Mouse (Mus musculus): ENCODE results near the gene Rin2. TPM values are rescaled to one million over a fixed set of nuclear protein-coding genes. Genes with fewer than 3 reads are reported as not detected.

Gene Rin2
- polyA plus RNA-seq, 1 experiment, result 4.4 TPM

GRCm38 (mm10) chr2:145884036-145884912, 209.3 kb downstream of the Rin2 start:
- H3K36me3 ChIP-seq (ENCODE audit: control insufficient read depth, insufficient read depth), result peaks cover 20% of the 10 kb centered on the region
- H3ac ChIP-seq (ENCODE audit: control insufficient read depth, insufficient read length), result no peak overlapping the region
- no peak overlapping the region for H3K4me3 ChIP-seq
- H3K27me3 ChIP-seq (ENCODE audit: control insufficient read depth, insufficient read depth, insufficient read length), result no peaks in the 10 kb centered on the region
- TF ChIP-seq SRF (IDR thresholded peaks at IDR 0.05; ENCODE audit: control insufficient read depth, insufficient read length, low read depth) (no peak), USF1 (IDR thresholded peaks at IDR 0.05; ENCODE audit: low read depth) (no peak), E2F4 (IDR thresholded peaks at IDR 0.05; ENCODE audit: insufficient read depth) (no peak), MYOG (IDR thresholded peaks at IDR 0.05; ENCODE audit: control insufficient read depth in 1 of 3, insufficient read depth in 1 of 3, insufficient read length in 2 of 3, low read depth in 2 of 3) (no peak), REST (IDR thresholded peaks at IDR 0.05; ENCODE audit: insufficient read depth, insufficient read length) (no peak), TCF12 (IDR thresholded peaks at IDR 0.05; ENCODE audit: insufficient read depth, poor library complexity, severe bottlenecking) (no peak)
- H3K4me2 ChIP-seq (ENCODE audit: low read depth), result no peak overlapping the region
- peaks cover 2% of the 10 kb centered on the region for H3K79me2 ChIP-seq (ENCODE audit: control insufficient read depth, insufficient read depth)

GRCm38 (mm10) chr2:145884913-145885785, 210.1 kb downstream of the Rin2 start:
- Histone ChIP-seq H3K79me2 (ENCODE audit: control insufficient read depth, insufficient read depth) (no peaks in the 10 kb centered on the region), H3K27me3 (ENCODE audit: control insufficient read depth, insufficient read depth, insufficient read length) (no peaks in the 10 kb centered on the region)
- TF ChIP-seq CEBPB (IDR thresholded peaks at IDR 0.05; ENCODE audit: insufficient read depth, poor library complexity, severe bottlenecking) (no peak), TCF12 (IDR thresholded peaks at IDR 0.05; ENCODE audit: insufficient read depth, poor library complexity, severe bottlenecking) (no peak), USF1 (IDR thresholded peaks at IDR 0.05; ENCODE audit: low read depth) (no peak), E2F4 (IDR thresholded peaks at IDR 0.05; ENCODE audit: insufficient read depth) (no peak), TCF3 (IDR thresholded peaks at IDR 0.05; ENCODE audit: insufficient read length, low read depth) (no peak), MYOD1 (IDR thresholded peaks at IDR 0.05; ENCODE audit: control insufficient read depth in 1 of 3, insufficient read length in 2 of 3, low read depth in 2 of 3) (no peak), MYOG (IDR thresholded peaks at IDR 0.05; ENCODE audit: control insufficient read depth in 1 of 3, insufficient read depth in 1 of 3, insufficient read length in 2 of 3, low read depth in 2 of 3) (no peak), MAX (IDR thresholded peaks at IDR 0.05; ENCODE audit: low read depth) (no peak), SRF (IDR thresholded peaks at IDR 0.05; ENCODE audit: control insufficient read depth, insufficient read length, low read depth) (no peak)

GRCm38 (mm10) chr2:145887937-145888765, 213.1 kb downstream of the Rin2 start:
- TF ChIP-seq POLR2A (IDR thresholded peaks at IDR 0.05; ENCODE audit: insufficient read length, low read depth) (no peak), TCF12 (IDR thresholded peaks at IDR 0.05; ENCODE audit: insufficient read depth, poor library complexity, severe bottlenecking) (no peak), REST (IDR thresholded peaks at IDR 0.05; ENCODE audit: insufficient read depth, insufficient read length) (no peak), POLR2AphosphoS2 (IDR thresholded peaks at IDR 0.05; ENCODE audit: insufficient read length, low read depth) (no peak), E2F4 (IDR thresholded peaks at IDR 0.05; ENCODE audit: insufficient read depth) (no peak), MYOD1 (IDR thresholded peaks at IDR 0.05; ENCODE audit: control insufficient read depth in 1 of 3, insufficient read length in 2 of 3, low read depth in 2 of 3) (no peak), MAX (IDR thresholded peaks at IDR 0.05; ENCODE audit: low read depth) (no peak), CEBPB (IDR thresholded peaks at IDR 0.05; ENCODE audit: insufficient read depth, poor library complexity, severe bottlenecking) (no peak), MYOG (IDR thresholded peaks at IDR 0.05; ENCODE audit: control insufficient read depth in 1 of 3, insufficient read depth in 1 of 3, insufficient read length in 2 of 3, low read depth in 2 of 3) (no peak), TCF3 (IDR thresholded peaks at IDR 0.05; ENCODE audit: insufficient read length, low read depth) (no peak), USF1 (IDR thresholded peaks at IDR 0.05; ENCODE audit: low read depth) (no peak), SRF (IDR thresholded peaks at IDR 0.05; ENCODE audit: control insufficient read depth, insufficient read length, low read depth) (no peak)
- Histone ChIP-seq H3ac (ENCODE audit: control insufficient read depth, insufficient read length) (no peak overlapping the region), H3K79me2 (ENCODE audit: control insufficient read depth, insufficient read depth) (no peaks in the 10 kb centered on the region), H3K27me3 (ENCODE audit: control insufficient read depth, insufficient read depth, insufficient read length) (no peaks in the 10 kb centered on the region), H3K4me3 (no peak overlapping the region), H3K36me3 (ENCODE audit: control insufficient read depth, insufficient read depth) (peaks cover 20% of the 10 kb centered on the region), H3K4me2 (ENCODE audit: low read depth) (no peak overlapping the region)

More at GRCm38 (mm10) chr2:145884913-145885785, 210.1 kb downstream of the Rin2 start:
- no peak overlapping the region for H3K4me2 ChIP-seq (ENCODE audit: low read depth)
- peaks cover 20% of the 10 kb centered on the region for H3K36me3 ChIP-seq (ENCODE audit: control insufficient read depth, insufficient read depth)
- H3K4me3 ChIP-seq, result no peak overlapping the region
- no peak overlapping the region for H3ac ChIP-seq (ENCODE audit: control insufficient read depth, insufficient read length)

- TF ChIP-seq E2F4 (IDR thresholded peaks at IDR 0.05; ENCODE audit: insufficient read depth), result no peak
- no peak for TF ChIP-seq REST (IDR thresholded peaks at IDR 0.05; ENCODE audit: insufficient read depth, insufficient read length)
- TF ChIP-seq MYOD1 (IDR thresholded peaks at IDR 0.05; ENCODE audit: control insufficient read depth in 1 of 3, insufficient read length in 2 of 3, low read depth in 2 of 3), result no peak
- no peak for TF ChIP-seq MAX (IDR thresholded peaks at IDR 0.05; ENCODE audit: low read depth)
- no peak for TF ChIP-seq USF1 (IDR thresholded peaks at IDR 0.05; ENCODE audit: low read depth)
- no peak for TF ChIP-seq POLR2A (IDR thresholded peaks at IDR 0.05; ENCODE audit: insufficient read length, low read depth)
- no peak for TF ChIP-seq TCF3 (IDR thresholded peaks at IDR 0.05; ENCODE audit: insufficient read length, low read depth)
- no peak for TF ChIP-seq TCF12 (IDR thresholded peaks at IDR 0.05; ENCODE audit: insufficient read depth, poor library complexity, severe bottlenecking)
- TF ChIP-seq CEBPB (IDR thresholded peaks at IDR 0.05; ENCODE audit: insufficient read depth, poor library complexity, severe bottlenecking), result no peak
- no peak overlapping the region for H3K4me2 ChIP-seq (ENCODE audit: low read depth)
- no peaks in the 10 kb centered on the region for H3K27me3 ChIP-seq (ENCODE audit: control insufficient read depth, insufficient read depth, insufficient read length)
- peaks cover 20% of the 10 kb centered on the region for H3K36me3 ChIP-seq (ENCODE audit: control insufficient read depth, insufficient read depth)
- H3ac ChIP-seq (ENCODE audit: control insufficient read depth, insufficient read length), result no peak overlapping the region
- H3K4me3 ChIP-seq, result no peak overlapping the region
- H3K79me2 ChIP-seq (ENCODE audit: control insufficient read depth, insufficient read depth), result no peaks in the 10 kb centered on the region
Observed at GRCm38 (mm10) chr2:145888766-145889480, 213.9 kb downstream of the Rin2 start.
